Mouse (Mus musculus): ENCODE data around the gene Fads6. TPM values are rescaled to one million over a fixed set of nuclear protein-coding genes. Genes with fewer than 3 reads are reported as not detected.

Fads6 gene
- total RNA-seq, 1 experiment, result 2.1 TPM

- Histone ChIP-seq H3K4me3 (ENCODE audit: insufficient read depth in 1 of 2, low read depth in 1 of 2, low read length in 2 of 2, poor library complexity in 1 of 2, severe bottlenecking in 1 of 2) (no peak overlapping the region), H3K27ac (ENCODE audit: insufficient read depth, low read depth, low read length, poor library complexity, severe bottlenecking) (no peak overlapping the region), H3K9ac (ENCODE audit: insufficient read depth, low read depth, low read length, poor library complexity, severe bottlenecking) (no peak overlapping the region), H3K4me1 (ENCODE audit: control insufficient read depth in 2 of 2, insufficient read depth in 2 of 2, low read length in 2 of 2, poor library complexity in 1 of 2) (peaks cover 2 to 12% of the 10 kb centered on the region in 2 experiments; a peak in 3 of 4 replicates), H3K9me3 (ENCODE audit: control insufficient read depth, insufficient read depth, low read depth, low read length) (no peaks in the 10 kb centered on the region), H3K36me3 (ENCODE audit: control insufficient read depth, insufficient read depth, low read length, poor library complexity, severe bottlenecking) (peaks cover 3% of the 10 kb centered on the region; the same call in 1 of the 2 replicates)
- no peak for DNase-seq (ENCODE audit: low read depth, low spot score)
- TF ChIP-seq ZNF384 (IDR thresholded peaks at IDR 0.05; ENCODE audit: low read depth, low read length) (no peak), CHD2 (IDR thresholded peaks at IDR 0.05; ENCODE audit: low read depth, low read length) (no peak), ZC3H11A (IDR thresholded peaks at IDR 0.05; ENCODE audit: borderline replicate concordance, low read depth, low read length) (no peak), HCFC1 (IDR thresholded peaks at IDR 0.05; ENCODE audit: borderline replicate concordance, insufficient read depth, low read length) (no peak), MAFK (IDR thresholded peaks at IDR 0.05; ENCODE audit: insufficient read depth, low read depth, low read length) (no peak)
- in situ Hi-C loops (cut with MboI; ENCODE audit: low sequenced_read_pairs in 2 of 2, unreplicated experiment in 2 of 2), result loop anchor here in 1 of 2 experiments (5.0 kb wide), 1 partner anchor 72 kb away; no protein-coding TSS in a partner anchor
These were observed 23.3 kb downstream of the Fads6 start for GRCm38 (mm10) chr11:115274178-115274577.

- TF ChIP-seq MAFK (IDR thresholded peaks at IDR 0.05; ENCODE audit: insufficient read depth, low read depth, low read length) (no peak), ZNF384 (IDR thresholded peaks at IDR 0.05; ENCODE audit: low read depth, low read length) (no peak)
- no peak for DNase-seq (ENCODE audit: low read depth, low spot score)
- in situ Hi-C loops (cut with MboI; ENCODE audit: low sequenced_read_pairs in 2 of 2, unreplicated experiment in 2 of 2), result loop anchor here in 1 of 2 experiments (5.0 kb wide), 1 partner anchor 71 kb away; no protein-coding TSS in a partner anchor
- Histone ChIP-seq H3K27ac (ENCODE audit: insufficient read depth, low read depth, low read length, poor library complexity, severe bottlenecking) (no peak overlapping the region), H3K9me3 (ENCODE audit: control insufficient read depth, insufficient read depth, low read depth, low read length) (no peaks in the 10 kb centered on the region), H3K4me1 (ENCODE audit: control insufficient read depth in 2 of 2, insufficient read depth in 2 of 2, low read length in 2 of 2, poor library complexity in 1 of 2) (peaks cover 2 to 12% of the 10 kb centered on the region in 2 experiments; a peak in 3 of 4 replicates), H3K4me3 (ENCODE audit: insufficient read depth in 1 of 2, low read depth in 1 of 2, low read length in 2 of 2, poor library complexity in 1 of 2, severe bottlenecking in 1 of 2) (no peak overlapping the region), H3K36me3 (ENCODE audit: control insufficient read depth, insufficient read depth, low read length, poor library complexity, severe bottlenecking) (peaks cover 3% of the 10 kb centered on the region; the same call in 1 of the 2 replicates), H3K9ac (ENCODE audit: insufficient read depth, low read depth, low read length, poor library complexity, severe bottlenecking) (no peak overlapping the region)
These were observed 23.7 kb downstream of the Fads6 start for GRCm38 (mm10) chr11:115273735-115274134.

GRCm38 (mm10) chr11:115272894-115273498 is 24.5 kb downstream of the Fads6 start:
- no peak overlapping the region for H3K9ac ChIP-seq (ENCODE audit: insufficient read depth, low read depth, low read length, poor library complexity, severe bottlenecking)
- H3K36me3 ChIP-seq (ENCODE audit: control insufficient read depth, insufficient read depth, low read length, poor library complexity, severe bottlenecking), result peaks cover 6% of the 10 kb centered on the region
- no peak for DNase-seq (ENCODE audit: low read depth, low spot score)
- no peaks in the 10 kb centered on the region for H3K9me3 ChIP-seq (ENCODE audit: control insufficient read depth, insufficient read depth, low read depth, low read length)
- no peak overlapping the region for H3K27ac ChIP-seq (ENCODE audit: insufficient read depth, low read depth, low read length, poor library complexity, severe bottlenecking)
- peaks cover 2 to 9% of the 10 kb centered on the region in 2 experiments; a peak in 3 of 4 replicates for H3K4me1 ChIP-seq (ENCODE audit: control insufficient read depth in 2 of 2, insufficient read depth in 2 of 2, low read length in 2 of 2, poor library complexity in 1 of 2)
- in situ Hi-C loops (cut with MboI; ENCODE audit: low sequenced_read_pairs in 2 of 2, unreplicated experiment in 2 of 2), result loop anchor here in 1 of 2 experiments (5.0 kb wide), 1 partner anchor 71 kb away; no protein-coding TSS in a partner anchor
- no peak overlapping the region for H3K4me3 ChIP-seq (ENCODE audit: insufficient read depth in 1 of 2, low read depth in 1 of 2, low read length in 2 of 2, poor library complexity in 1 of 2, severe bottlenecking in 1 of 2)
- TF ChIP-seq HCFC1 (IDR thresholded peaks at IDR 0.05; ENCODE audit: borderline replicate concordance, insufficient read depth, low read length) (no peak), ZNF384 (IDR thresholded peaks at IDR 0.05; ENCODE audit: low read depth, low read length) (no peak), CHD2 (IDR thresholded peaks at IDR 0.05; ENCODE audit: low read depth, low read length) (no peak), ZC3H11A (IDR thresholded peaks at IDR 0.05; ENCODE audit: borderline replicate concordance, low read depth, low read length) (no peak), MAFK (IDR thresholded peaks at IDR 0.05; ENCODE audit: insufficient read depth, low read depth, low read length) (no peak)

GRCm38 (mm10) chr11:115271481-115271880 is 26.0 kb downstream of the Fads6 start:
- peaks cover 8% of the 10 kb centered on the region for H3K36me3 ChIP-seq (ENCODE audit: control insufficient read depth, insufficient read depth, low read length, poor library complexity, severe bottlenecking)
- H3K4me3 ChIP-seq (ENCODE audit: insufficient read depth in 1 of 2, low read depth in 1 of 2, low read length in 2 of 2, poor library complexity in 1 of 2, severe bottlenecking in 1 of 2), result no peak overlapping the region
- DNase-seq (ENCODE audit: low read depth, low spot score), result no peak
- H3K27ac ChIP-seq (ENCODE audit: insufficient read depth, low read depth, low read length, poor library complexity, severe bottlenecking), result no peak overlapping the region
- TF ChIP-seq HCFC1 (IDR thresholded peaks at IDR 0.05; ENCODE audit: borderline replicate concordance, insufficient read depth, low read length) (no peak), MAFK (IDR thresholded peaks at IDR 0.05; ENCODE audit: insufficient read depth, low read depth, low read length) (no peak), ZC3H11A (IDR thresholded peaks at IDR 0.05; ENCODE audit: borderline replicate concordance, low read depth, low read length) (no peak)
- peaks cover 2 to 9% of the 10 kb centered on the region in 2 experiments; a peak in 2 of 4 replicates for H3K4me1 ChIP-seq (ENCODE audit: control insufficient read depth in 2 of 2, insufficient read depth in 2 of 2, low read length in 2 of 2, poor library complexity in 1 of 2)
- H3K9me3 ChIP-seq (ENCODE audit: control insufficient read depth, insufficient read depth, low read depth, low read length), result no peaks in the 10 kb centered on the region
- no peak overlapping the region for H3K9ac ChIP-seq (ENCODE audit: insufficient read depth, low read depth, low read length, poor library complexity, severe bottlenecking)
- in situ Hi-C loops (cut with MboI; ENCODE audit: low sequenced_read_pairs in 2 of 2, unreplicated experiment in 2 of 2), result loop anchor here in 1 of 2 experiments (5.0 kb wide), 1 partner anchor 69 kb away; no protein-coding TSS in a partner anchor
